Mouse (Mus musculus): ENCODE results near the gene Serpinb9e.

DNA sequence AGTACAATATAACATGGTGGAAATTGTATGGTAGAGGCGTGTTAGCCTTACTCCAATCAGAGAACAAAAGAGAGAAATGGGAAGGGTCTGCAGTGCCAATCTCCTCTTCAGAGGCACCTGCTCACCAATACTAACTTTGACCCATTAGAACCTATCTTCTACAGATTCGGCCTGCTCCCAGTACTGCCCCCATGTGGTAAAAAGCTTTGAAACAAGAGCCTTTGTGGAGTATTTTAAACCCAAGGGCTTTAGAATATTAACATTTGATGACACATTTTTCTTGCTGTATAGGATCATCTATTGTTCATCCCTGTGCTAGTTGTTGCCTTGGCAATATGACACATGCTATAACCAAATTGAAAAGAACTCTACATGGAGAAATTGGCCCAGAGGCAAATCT, 49.7 kb upstream of the Serpinb9e start:
- TF ChIP-seq CTCF (IDR thresholded peaks at IDR 0.05; ENCODE audit: low read depth, low read length) (no peak), EP300 (IDR thresholded peaks at IDR 0.05; ENCODE audit: insufficient read depth, low read depth, low read length) (no peak), POLR2A (IDR thresholded peaks at IDR 0.05; ENCODE audit: insufficient read depth, low read length) (no peak)

All from ES-Bruce4 (cell line).